Mouse (Mus musculus): ENCODE data around the gene Ccr7.

Ccr7 gene

DNA sequence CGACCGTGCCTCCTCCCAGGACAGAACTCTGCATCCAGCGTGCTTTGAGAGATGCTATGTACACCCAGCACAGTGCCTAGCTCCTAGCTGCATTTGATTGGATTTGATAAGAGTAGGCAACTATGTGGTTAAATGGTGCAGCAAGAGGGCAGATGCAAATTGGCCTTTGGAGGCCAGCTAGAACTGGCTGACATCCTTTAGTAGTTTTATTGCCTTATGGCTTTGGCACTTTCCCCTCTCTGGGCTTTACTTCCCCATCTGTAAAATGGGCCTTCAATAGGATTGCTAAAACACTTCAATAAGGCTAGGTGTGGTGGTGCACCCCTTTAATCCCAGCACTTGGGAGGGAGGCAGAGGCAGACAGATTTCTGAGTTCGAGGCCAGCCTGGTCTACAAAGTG lies 17.9 kb downstream of the Ccr7 start:
- no peak for DNase-seq

DNA sequence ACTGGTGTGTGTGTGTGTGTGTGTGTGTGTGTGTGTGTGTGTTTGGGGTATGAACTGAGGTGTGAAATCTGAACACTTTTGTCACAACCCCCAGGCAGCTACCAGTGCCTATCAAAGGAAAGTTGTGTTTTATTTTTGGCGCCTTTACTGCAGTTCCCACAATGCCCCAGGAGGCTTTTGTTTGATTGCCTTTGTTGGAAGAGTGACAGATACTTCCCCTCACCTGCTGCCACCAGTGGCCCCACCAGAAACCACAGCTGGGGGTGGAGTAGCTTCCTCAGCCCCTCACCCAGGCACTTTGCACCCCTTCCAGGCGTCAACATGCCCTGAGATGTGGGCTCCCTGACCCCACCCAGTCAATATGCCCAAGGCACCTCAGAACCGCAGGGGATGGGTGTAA lies 18.5 kb downstream of the Ccr7 start:
- peak; percentile 84 to 94 for DNase-seq

DNA sequence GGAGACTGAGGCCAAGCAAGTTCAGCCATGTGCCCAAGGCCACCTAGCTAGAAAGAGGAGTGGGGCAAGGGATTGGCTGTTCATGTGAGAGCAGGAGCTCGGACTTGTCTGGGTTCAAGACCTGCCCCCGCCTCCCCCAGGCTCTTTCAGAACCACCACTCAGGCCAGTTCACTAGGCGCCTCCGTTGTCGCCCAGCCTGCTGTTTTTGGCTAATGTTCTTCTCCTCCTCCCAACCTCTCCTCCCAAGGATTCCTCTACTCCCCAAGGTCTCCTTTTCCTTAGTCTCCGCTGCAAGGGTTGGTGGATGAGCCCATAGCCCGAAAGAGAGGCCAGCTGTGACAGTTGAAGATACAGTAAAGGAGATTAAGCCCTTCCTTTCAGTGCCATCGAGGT lies 19.8 kb downstream of the Ccr7 start:
- DNase-seq, result no peak

DNA sequence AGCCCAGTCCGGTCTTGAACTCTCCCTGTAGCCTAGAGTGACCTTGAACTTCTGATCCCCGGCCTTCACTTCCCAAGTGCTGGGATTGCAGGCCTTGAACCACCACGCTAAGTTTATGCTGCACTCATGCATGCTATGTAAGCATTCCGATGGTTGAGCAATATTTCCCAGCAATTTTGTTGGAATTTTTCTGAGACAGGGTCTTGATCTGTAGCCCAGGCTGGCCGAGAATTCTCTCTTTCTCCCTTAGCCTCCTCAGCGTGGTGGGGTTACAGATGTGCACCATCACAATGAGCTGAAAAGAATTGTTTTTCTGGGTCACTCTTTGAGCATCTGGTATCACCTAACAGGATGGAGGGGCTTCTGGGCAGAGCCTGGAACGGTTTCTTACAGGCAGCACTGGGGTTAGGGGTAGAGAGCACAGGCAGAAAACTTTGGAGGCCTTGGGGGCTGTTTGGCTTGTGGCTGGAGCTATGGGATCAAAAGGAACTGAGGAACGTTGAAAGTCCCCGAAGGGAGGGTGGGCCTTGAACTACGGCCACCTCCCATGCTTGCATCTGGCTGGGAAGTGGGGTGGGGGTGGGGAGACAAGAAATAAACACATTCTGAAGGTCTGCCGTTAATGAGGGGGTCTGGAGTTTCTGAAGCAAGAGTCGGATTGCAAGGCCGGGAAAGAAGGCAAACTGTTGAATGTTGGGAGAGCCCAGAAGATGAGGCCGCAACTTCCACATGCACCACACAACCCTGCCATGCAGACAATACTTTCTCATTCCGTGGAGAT lies 20.4 kb downstream of the Ccr7 start:
- DNase-seq, result no peak

DNA sequence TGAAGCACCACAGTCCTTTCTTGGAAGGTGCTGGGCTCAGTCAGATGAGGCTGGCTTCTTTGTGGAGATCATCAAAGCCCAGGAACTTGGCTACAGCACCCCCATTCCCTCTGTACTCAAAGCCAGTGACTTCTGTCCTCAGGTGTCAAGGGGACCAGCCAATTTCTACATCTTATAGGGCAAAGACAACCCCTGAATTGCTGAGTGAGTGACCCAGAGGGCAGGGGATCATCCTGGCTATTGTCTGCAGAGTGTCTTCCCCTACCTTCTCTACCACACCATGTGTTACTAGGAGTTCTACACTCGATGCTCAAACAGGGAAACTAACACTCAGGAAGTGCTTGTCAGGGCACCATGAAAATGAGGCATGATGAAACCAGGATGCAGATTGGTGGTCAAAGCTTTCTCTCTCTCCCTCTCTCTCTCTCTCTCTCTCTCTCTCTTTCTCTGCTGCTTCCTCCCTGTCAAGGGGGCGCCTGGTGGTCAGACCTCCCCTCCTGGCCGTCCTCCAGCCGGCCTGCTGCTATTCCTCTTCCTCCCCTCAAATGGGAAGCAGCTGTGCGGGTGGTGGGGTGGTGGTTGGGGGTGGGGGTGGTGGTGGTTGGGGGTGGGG lies 21.5 kb downstream of the Ccr7 start:
- no peak for DNase-seq

DNA sequence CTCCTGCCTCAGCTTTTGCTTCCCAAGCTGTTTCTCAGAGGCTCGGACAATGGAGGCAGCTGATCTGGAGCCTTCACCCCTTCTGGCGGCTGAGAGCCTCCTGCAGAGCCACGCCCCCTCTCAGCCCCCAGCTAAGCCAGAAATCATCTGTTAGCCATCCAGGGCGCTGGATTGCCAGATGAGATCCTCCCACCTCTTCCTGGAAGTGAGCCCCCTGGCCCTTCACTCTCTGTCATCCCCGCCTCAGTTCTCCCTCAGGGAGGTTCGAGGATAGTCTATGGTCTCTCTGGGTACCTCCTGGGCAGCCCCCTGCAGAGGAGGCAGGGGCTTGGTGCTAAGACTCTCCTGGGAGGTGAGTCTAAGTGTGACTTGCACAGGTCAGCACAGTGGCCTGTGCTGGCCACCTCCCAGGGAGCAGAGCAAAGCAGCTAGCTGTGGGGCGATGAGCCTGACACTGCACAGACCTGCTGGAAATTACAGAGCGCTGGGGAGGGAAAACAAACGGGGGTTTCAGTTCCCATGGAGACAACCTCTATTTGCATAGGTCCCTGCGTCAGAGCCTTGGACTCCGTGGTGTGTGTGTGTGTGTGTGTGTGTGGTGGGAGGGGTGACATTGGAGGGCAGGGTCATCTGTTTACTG lies 22.7 kb downstream of the Ccr7 start:
- DNase-seq, result no peak

DNA sequence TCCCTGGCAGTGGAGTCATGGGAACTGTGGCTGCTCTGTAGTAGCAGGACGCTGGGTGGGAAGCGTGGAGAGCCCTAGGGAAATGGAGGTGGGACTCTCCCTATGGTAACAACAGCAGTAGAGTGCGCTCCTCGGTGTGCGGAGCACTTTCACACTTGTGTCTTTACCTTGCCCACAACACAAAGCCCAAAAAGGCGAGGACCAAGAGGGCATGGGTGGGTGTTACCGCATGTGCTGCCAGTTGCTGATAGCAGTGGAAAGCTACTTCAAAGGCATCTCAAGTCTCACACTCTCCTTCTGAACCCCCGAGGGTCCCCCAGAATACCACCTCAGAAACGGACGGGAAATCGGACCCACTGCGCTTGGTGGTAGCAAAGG lies 23.4 kb downstream of the Ccr7 start:
- DNase-seq, result no peak

DNA sequence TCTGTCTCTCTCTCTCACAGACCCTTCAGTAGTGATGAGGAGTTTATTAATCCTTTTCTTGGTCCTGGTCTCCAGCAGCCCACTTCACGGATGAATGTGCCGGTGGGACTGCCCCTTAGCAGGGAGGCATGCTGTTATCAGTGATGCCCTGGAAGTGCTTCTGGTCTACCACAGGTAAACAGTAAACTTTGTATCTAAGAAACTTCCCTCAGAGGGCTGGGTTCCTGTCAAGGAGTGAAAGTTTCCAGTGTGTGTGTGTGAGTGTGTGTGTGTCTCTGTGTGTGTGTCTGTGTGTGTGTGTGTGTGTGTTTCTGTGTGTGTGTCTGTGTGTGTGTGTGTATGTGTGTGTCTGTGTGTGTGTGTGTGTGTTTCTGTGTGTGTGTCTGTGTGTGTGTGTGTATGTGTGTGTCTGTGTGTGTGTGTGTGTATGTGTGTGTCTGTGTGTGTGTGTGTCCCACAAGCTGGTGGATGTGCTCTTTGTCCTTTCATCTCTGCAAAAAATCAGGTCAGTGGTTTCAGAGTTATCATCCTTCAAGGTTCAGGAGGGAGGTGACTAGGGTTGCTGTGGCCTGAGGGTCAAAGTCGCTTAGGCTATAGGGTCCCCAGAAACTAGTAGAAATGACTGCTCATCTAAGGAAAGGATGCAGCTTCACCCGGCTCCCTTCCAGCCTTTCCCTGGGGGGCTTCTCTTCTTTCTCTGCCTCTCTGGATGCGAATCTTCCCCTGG lies 24.0 kb downstream of the Ccr7 start:
- DNase-seq, result no peak

DNA sequence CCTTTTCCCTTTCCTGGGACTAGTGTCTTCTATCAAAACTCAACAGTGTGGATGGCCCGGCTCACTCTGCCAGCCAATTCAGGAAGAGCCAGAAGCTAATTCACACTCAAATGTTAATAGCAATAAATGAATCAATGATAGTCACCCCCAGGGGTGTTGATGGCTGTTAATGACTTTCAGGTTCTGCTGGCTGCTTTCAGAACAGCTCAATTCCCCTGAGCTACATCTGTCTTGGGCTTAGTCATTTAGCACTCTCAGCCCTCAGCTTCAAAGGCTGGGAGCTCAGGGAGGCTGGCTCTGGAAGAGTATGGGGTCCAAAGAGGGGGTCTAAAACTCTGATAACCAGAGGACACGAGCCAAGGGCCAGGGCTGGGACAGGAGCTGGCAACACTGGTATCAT lies 25.6 kb downstream of the Ccr7 start:
- DNase-seq, result no peak

DNA sequence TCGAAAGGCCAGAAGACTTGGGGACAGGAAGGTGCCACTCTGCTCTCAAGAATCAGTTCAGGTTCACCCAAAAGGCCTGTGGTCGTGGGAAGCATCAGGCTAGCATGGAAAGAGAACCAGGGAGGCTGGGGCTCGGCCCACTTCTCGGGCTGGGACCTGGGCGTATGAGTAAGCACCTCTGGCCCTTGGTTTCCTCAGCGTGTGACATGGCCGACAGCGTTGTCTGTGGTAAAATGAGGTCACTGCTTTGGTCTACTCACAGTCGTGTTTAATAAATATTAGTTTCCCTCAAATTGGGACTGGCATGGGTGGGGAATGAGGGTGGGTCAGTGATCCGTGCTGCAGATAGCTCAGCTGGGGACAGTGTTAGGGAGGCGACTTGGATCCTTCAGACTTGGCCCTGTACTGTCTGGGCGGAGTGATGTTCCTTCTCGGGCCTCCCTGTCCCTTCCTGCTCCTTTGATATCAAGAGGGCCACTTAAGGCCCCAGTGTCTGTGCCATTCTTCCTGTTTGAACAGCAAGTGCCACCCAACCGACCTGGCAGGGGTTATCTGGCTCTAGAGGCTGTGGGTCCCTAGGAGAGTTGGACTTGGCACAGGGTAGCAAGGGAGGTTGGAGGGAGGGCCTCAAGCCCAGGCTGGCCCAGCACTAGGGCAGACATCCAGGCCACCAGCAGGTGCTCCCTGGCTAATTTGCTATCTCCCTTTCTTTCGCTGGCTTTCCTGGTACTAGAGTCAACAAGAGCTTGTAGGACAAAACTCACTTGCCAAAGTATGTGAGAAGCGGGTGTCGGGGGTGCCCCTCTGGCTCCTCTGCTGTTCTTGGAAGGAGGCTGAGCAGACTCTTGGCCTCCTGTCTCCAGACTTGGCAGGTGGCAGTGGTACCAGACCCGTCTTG lies 26.8 kb downstream of the Ccr7 start:
- DNase-seq, result no peak

DNA sequence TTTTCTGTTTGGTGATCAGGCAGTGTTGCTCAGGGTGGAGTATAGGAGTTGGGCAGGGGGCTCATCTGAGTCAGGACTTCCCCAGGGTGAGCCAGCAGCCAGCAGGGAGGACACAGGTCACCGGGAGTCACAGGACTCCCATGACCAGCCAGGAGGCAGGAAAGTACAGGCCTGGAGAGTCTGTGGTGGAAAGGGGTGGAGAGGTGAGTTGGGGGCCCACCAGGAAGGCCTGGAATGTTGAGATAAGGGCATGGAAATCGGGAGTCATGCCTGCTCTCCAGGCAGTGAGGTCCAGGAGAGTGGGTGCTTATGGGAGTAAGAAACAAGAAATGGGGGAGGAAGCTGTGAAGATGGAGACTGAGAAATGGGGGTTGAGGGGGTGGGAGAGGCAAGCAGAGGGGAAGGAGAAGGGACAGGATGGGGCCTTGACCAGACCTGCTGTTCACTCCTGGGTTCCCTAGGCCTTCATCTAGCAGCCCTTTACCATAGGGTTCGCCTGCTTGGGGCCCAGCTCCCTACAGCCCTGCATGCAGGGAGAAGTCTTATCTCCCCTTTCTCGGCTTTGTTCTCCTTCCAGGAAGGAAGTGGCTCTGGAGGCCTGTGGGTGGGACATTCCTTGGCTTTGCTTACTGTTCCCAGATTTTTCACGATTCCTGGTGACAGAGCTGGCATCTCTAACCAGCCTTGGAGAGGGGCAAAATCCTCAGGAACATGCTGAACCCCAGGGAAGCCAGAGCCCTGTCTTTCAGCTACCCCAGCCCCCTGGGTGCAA lies 28.2 kb downstream of the Ccr7 start:
- no peak for DNase-seq

DNA sequence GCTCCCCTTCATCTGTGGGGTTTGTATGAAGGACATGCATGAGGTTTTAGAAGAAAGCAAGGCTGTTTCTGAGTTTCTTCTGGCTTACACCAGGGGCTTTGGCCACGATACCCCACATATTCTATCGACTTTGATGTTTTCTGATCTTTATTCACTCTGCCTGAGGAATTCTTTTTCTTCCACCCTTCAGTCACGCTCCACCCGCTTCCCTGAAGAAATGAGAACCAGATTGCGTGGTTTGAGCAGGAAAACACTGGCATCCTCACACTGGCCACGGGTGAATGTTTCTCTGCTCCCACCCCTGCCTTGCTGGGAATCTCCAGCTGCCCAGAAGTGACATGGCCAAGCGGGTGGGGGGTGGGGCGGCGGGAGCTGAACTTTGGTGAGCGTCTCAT lies 30.2 kb downstream of the Ccr7 start:
- no peak for DNase-seq

DNA sequence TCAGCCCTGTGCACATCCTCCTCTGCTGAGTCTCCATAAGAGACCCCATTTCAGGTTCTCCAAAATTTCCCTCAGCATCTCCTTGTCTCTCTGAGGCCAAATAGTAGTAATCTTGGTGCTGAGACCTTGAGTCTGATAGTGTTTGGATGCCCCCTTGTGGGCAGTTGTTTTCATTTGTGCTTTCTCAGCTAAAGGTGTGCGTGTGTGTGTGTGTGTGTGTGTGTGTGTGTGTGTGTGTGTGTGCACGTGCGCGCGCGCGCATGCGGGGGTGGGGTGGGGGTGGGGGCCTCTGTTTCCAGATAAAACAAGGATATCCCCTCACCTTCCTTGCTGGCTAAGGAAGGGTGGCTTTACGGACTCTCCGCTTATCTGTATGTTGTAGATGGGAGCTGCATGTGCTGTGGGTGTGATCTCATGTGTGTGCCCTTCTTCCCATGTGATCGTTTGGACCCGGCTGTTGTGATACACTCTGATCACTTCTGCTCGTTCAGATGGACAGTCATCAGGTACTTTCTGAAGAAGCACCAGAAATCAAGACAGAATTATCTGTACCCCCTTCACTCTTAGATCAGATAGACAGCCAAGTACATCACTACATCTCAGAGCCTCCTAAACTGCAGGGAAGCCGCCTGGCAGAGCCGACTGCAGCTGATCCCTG lies 30.8 kb downstream of the Ccr7 start:
- no peak for DNase-seq

DNA sequence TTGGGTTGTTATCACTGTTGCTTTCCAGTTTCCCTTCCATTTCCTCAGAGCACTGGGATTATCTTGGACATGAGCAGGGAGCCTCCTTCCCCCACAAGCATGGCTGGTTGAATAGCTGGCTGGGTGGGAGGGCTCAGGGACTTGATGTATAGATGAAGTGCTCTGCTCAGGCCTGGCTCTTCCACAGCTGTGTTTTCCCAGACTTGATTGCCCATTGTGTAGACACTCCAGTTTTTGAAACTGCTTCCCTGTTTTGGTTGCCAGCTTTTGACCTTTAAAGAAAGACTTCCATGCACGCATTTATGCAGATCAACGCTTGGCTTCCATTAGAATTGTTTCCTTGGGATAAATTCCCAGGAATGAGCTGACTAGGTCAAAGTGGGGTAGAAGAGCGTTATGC lies 32.2 kb downstream of the Ccr7 start:
- DNase-seq, result no peak

DNA sequence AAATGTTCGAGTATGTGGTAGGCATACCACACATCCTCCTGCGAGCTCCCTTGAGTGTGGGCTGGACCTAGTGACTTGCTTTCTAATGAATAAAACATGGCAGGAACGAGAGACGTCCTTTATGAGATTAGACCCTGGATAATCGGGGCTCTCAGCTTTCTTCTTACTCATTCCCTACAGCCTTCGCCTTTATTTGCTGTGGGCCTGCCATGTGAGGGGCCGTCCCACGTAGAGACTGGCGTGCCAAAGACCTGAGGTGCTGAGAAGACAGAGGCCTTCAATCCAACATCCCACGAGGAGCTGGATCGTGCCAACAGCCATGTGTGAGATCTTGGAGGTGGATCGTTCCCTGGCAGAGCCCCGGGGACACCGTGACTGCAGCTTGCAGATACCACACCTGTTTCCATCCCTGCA lies 33.7 kb downstream of the Ccr7 start:
- no peak for DNase-seq

DNA sequence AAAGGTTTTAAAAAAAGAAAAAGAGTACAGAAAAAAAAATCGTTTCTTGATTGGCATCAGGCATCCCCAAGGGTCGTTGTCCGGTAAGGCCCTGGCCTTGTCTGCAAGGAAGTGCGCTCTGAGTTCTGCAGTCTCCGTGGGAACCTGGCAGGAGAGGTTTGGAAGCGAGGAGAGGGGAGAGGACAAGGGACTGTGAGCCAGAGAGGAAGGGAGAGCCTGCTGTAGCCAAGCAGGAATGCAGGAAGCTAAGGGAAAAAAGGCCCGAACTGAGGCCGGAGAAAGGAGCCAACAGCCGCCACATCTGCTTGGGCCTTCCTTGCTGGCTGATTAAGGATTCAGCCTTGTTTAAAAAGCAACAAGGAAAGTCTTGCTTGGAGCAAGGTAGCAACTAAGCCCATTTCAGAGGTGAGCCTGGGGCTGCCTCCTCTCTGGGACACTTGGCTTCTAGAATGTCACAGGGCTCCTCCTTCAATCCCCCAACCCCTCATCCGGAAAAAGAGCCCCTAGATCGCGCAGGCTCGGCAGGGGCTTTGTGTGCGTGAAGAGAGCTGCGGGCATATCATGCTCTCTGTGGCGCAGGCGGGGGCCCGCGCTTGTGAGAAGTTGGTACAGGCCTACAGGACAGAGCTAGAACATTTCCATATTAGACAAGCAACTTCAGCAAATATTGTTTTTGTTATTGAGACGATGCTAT lies 34.2 kb downstream of the Ccr7 start:
- DNase-seq, result no peak

DNA sequence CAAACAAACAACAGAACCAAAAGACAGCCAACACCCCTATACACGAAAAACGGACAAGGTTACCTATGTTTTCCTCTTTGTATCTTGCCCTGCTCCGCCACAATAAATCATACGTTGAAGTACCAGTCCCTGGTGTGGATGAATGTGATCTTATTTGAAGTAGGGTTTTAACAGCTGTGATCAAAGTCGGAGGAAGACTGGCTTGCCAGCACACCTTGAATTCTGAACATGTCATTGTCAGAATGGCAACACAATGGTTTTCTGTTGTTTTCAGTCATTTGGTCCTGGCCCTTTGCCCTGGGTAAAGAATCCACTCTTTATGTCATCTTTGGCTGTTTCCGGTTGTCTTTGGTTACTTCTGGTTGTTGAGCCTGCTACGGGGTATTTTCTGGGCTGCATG lies 35.9 kb downstream of the Ccr7 start:
- no peak for DNase-seq

DNA sequence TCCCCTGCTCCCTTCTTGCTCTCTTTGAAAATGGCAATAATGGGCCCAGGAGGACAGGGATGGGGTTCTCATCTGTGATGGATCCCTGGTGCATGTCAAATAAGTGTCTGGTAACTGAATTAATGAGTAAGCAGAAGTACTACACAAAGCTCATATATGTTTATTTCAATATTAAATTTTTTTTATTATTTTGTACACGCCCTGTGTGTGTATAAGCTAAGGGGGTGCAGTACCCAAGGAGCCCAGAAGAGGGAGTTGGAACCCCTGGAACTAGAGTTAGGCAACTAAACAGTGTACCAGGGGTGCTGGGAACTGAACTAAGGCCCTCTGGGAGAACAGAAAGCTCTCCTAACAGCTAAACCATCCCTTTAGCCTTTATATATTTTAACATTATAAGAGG lies 36.5 kb downstream of the Ccr7 start:
- DNase-seq, result no peak

DNA sequence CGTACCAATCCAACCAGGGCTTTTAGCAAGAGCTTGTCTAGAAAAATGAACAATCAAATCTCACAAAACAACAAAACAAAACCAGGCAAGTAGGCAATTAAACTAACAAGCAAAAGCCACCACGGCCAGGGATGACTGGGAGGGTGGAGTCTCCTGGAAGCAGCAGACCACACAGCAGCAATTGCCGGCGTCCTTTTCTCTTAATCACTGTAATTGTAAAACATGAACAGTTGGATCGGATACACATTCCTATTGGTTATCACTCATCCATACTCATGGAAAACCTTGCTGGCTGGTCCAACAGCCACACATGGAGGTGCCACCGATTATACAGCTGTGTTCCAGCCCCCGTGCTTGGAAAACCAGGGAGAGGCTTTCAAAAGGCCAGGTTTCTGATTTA lies 37.0 kb downstream of the Ccr7 start:
- no peak for DNase-seq

DNA sequence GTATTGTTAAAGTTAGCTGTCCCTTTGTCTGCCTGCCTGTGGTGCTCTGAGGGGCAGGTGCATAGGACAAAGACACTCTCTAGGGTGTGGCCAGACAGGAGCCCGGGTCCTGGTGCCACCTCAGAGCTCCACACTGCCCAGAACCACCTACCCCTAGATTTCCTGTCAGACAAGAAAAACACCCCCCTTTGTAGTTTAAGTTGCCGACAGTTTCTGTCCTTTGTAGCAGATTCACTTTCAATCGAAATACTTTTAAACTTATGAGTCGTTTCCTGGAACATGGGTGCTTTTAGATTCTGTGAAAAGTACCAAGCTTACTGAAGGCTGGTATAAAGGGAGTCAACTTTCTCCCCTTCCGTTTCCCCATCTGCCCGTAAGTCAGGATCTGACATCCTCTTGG lies 38.9 kb downstream of the Ccr7 start:
- DNase-seq, result no peak

DNA sequence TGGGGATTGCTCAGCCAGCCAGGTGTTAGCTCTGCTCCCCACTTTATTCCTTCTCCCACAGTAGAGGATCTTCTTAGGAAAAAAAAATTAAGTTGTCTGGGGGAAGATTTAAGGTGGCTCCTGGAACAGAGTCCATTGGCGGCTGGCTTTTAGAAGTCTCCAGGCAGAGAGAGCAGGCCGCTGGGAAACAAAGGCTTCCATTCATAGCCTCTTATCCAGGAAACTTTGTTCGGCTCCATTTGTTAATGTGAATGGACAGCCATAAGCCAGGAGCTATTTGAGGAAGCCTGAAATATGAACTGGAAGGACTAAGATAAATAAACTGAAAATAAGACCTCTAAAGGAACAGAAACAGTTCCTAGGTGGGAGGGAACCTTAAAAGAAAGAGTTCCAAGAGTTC lies 41.8 kb downstream of the Ccr7 start:
- DNase-seq, result no peak

Measured in thymus, adult 18-20 months (tissue).